Mouse (Mus musculus): Measurements from ENCODE around the gene Eps8l3. TPM values are rescaled to one million over a fixed set of nuclear protein-coding genes. Genes with fewer than 3 reads are reported as not detected.

The Eps8l3 gene
- polyA plus RNA-seq, 1 experiment from 2014 or later: not detected

GRCm38 (mm10) chr3:107900955-107901673, 24.1 kb downstream of the Eps8l3 start:
- Histone ChIP-seq H3K27me3 (no peaks in the 10 kb centered on the region; the same call in 1 of the 2 replicates), H3K9ac (no peak overlapping the region), H3K4me2 (no peak overlapping the region), H3K4me3 (no peak overlapping the region), H3K36me3 (no peaks in the 10 kb centered on the region), H3K27ac (0 out of 2 replicates have a peak overlapping the region, but pooled peaks have one; percentile 34), H3K4me1 (replicated peaks) (peaks cover 10% of the 10 kb centered on the region), H3K9me3 (replicated peaks) (no peaks in the 10 kb centered on the region)
- 47% methylated on average over 11 of the region's 11 CpGs for WGBS
- no peak for ATAC-seq (replicated peaks; ENCODE audit: insufficient number of reproducible peaks, insufficient read depth, low FRiP score, low read depth)

DNA sequence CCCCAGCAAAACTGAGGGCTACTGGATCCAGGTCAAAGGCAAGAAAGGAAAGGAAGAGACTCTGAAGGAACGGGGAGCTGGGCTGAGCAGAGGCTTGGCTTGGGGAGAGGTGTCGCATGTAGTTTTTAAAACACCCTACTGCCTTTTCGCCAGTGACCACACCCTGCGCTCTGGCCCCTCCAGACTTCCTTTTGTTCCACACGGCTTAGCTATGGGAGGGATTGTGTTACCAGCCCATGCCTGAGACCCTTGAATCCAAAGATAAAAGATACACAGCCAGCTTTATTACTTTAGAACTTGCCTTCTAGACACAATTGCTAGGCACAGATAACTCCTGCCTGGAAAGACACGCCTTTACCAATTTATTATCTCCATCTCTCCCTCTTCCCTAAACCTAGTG, 28.9 kb downstream of the Eps8l3 start:
- ATAC-seq (replicated peaks; ENCODE audit: insufficient number of reproducible peaks, insufficient read depth, low FRiP score, low read depth): no peak
- H3K9ac ChIP-seq: no peak overlapping the region
- 54% methylated on average over 6 of the region's 6 CpGs for WGBS
- H3K36me3 ChIP-seq: no peaks in the 10 kb centered on the region
- H3K4me2 ChIP-seq: no peak overlapping the region
- H3K27ac ChIP-seq: no peak overlapping the region
- H3K4me3 ChIP-seq: no peak overlapping the region
- H3K27me3 ChIP-seq: peaks cover 3% of the 10 kb centered on the region; the same call in 1 of the 2 replicates
- H3K9me3 ChIP-seq (replicated peaks): no peaks in the 10 kb centered on the region
- H3K4me1 ChIP-seq (replicated peaks): peaks cover 5% of the 10 kb centered on the region

DNA sequence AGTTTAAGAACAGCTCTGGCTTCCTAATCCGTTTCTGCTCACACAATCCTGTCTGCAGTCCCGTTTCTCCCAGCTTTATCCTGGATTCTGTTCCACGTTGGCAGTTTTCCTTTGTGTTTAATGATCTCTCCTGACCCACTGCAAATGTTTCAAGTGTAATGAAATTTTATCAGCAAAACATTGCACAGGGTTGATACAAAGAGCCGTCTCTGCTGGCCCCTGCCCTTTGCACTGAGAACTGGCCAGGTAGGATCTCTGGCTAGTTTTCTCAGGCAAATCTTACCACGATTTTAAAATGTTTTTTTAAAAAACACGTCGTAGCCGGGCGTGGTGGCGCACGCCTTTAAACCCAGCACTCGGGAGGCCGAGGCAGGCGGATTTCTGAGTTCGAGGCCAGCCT, 39.6 kb downstream of the Eps8l3 start:
- Histone ChIP-seq H3K4me1 (replicated peaks) (no peaks in the 10 kb centered on the region), H3K9ac (no peak overlapping the region), H3K4me2 (no peak overlapping the region), H3K9me3 (replicated peaks) (no peaks in the 10 kb centered on the region), H3K27ac (no peak overlapping the region), H3K4me3 (no peak overlapping the region), H3K36me3 (no peaks in the 10 kb centered on the region), H3K27me3 (0 out of 2 replicates have a peak, but pooled peaks cover 3% of the 10 kb centered on the region)
- ATAC-seq (replicated peaks; ENCODE audit: insufficient number of reproducible peaks, insufficient read depth, low FRiP score, low read depth): no peak
- 75% methylated on average over 15 of the region's 15 CpGs for WGBS

GRCm38 (mm10) chr3:107917097-107917496, 40.1 kb downstream of the Eps8l3 start:
- WGBS: 78% methylated on average over 3 of the region's 3 CpGs

GRCm38 (mm10) chr3:107917783-107918408, 40.9 kb downstream of the Eps8l3 start:
- Histone ChIP-seq H3K4me2 (no peak overlapping the region), H3K27ac (no peak overlapping the region), H3K4me1 (replicated peaks) (no peaks in the 10 kb centered on the region), H3K9ac (no peak overlapping the region), H3K4me3 (no peak overlapping the region), H3K27me3 (0 out of 2 replicates have a peak, but pooled peaks cover 3% of the 10 kb centered on the region), H3K36me3 (no peaks in the 10 kb centered on the region), H3K9me3 (replicated peaks) (no peaks in the 10 kb centered on the region)
- 54% methylated on average over 7 of the region's 7 CpGs for WGBS
- ATAC-seq (replicated peaks; ENCODE audit: insufficient number of reproducible peaks, insufficient read depth, low FRiP score, low read depth): no peak

More at GRCm38 (mm10) chr3:107917097-107917496, 40.1 kb downstream of the Eps8l3 start:
- Histone ChIP-seq H3K9ac (no peak overlapping the region), H3K9me3 (replicated peaks) (no peaks in the 10 kb centered on the region), H3K4me1 (replicated peaks) (no peaks in the 10 kb centered on the region), H3K4me3 (no peak overlapping the region), H3K27ac (no peak overlapping the region), H3K27me3 (0 out of 2 replicates have a peak, but pooled peaks cover 3% of the 10 kb centered on the region), H3K36me3 (no peaks in the 10 kb centered on the region), H3K4me2 (no peak overlapping the region)
- no peak for ATAC-seq (replicated peaks; ENCODE audit: insufficient number of reproducible peaks, insufficient read depth, low FRiP score, low read depth)

- H3K4me1 ChIP-seq (replicated peaks): no peaks in the 10 kb centered on the region
- 0 out of 2 replicates have a peak, but pooled peaks cover 3% of the 10 kb centered on the region for H3K27me3 ChIP-seq
- no peak overlapping the region for H3K4me3 ChIP-seq
- no peak overlapping the region for H3K9ac ChIP-seq
- no peaks in the 10 kb centered on the region for H3K36me3 ChIP-seq
- no peaks in the 10 kb centered on the region for H3K9me3 ChIP-seq (replicated peaks)
- H3K27ac ChIP-seq: no peak overlapping the region
- no peak overlapping the region for H3K4me2 ChIP-seq
- 88% methylated on average over 5 of the region's 5 CpGs for WGBS
- no peak for ATAC-seq (replicated peaks; ENCODE audit: insufficient number of reproducible peaks, insufficient read depth, low FRiP score, low read depth)
These were observed 43.3 kb downstream of the Eps8l3 start for GRCm38 (mm10) chr3:107920348-107920747.

DNA sequence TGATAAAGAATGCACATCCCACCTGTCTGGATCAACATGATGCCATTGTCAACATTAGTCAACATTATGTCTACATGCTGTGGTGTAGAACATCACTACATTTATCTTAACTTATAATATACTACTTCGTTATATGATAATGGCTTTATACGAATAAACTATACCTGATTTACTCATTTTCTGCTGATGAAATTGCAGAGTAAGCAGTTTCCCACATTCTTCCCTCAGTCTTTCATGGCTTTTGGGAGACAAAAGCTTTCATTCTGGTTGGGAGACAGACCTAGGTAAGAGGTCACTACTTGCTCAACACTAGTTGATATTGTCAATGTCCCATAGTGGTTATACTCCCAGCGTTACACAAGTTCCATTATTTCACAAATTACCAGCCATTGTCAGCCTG, 48.3 kb downstream of the Eps8l3 start:
- Histone ChIP-seq H3K9ac (no peak overlapping the region), H3K4me2 (no peak overlapping the region), H3K27me3 (no peaks in the 10 kb centered on the region), H3K36me3 (no peaks in the 10 kb centered on the region), H3K27ac (no peak overlapping the region), H3K4me3 (no peak overlapping the region), H3K9me3 (replicated peaks) (no peaks in the 10 kb centered on the region), H3K4me1 (replicated peaks) (no peaks in the 10 kb centered on the region)
- WGBS: 80% methylated on average over 3 of the region's 3 CpGs
- no peak for ATAC-seq (replicated peaks; ENCODE audit: insufficient number of reproducible peaks, insufficient read depth, low FRiP score, low read depth)

DNA sequence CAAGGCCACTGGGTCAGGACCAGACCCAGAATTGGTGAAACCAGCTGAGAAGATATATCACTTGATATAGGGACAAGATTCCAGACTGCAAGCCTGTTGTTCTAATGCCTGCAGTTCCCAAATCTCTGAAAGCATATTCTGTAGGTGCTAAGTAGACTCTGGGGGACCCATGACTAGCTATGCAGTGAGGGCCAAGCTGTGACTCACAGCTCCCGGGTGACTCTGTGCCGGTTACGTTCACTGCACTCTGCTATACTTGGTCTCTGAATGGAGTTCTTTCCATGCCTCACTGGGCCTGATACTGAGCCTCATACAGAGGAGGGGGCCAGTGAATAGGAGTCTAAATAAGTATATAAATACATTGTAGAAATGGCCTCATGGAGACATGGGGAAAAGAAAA, 50.8 kb downstream of the Eps8l3 start:
- H3K9ac ChIP-seq: no peak overlapping the region
- peaks cover 13% of the 10 kb centered on the region for H3K4me1 ChIP-seq (replicated peaks)
- no peaks in the 10 kb centered on the region for H3K36me3 ChIP-seq
- no peaks in the 10 kb centered on the region for H3K27me3 ChIP-seq
- no peaks in the 10 kb centered on the region for H3K9me3 ChIP-seq (replicated peaks)
- H3K4me3 ChIP-seq: no peak overlapping the region
- ATAC-seq (replicated peaks; ENCODE audit: insufficient number of reproducible peaks, insufficient read depth, low FRiP score, low read depth): no peak
- 76% methylated on average over 3 of the region's 3 CpGs for WGBS
- H3K4me2 ChIP-seq: no peak overlapping the region
- no peak overlapping the region for H3K27ac ChIP-seq

DNA sequence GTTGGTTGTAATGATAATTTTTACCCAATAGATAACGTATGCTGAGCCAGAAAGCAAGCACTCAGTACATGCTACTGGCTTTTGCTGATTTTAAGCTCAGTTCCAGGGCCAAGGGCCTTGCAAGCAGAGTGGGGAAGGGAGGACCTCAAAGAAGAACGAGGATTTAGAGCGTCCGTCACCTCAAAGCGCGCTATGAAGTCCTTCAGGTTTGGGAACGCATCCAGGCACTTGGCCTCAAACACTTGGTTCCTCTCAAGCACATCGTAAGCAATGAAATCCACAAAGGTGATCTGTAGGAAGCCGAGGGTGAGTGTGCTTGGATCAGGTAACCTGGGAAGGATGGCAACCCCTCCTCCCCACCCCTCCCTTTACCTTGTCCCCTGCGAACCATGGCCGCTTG, 51.7 kb downstream of the Eps8l3 start:
- Histone ChIP-seq H3K9ac (no peak overlapping the region), H3K36me3 (no peaks in the 10 kb centered on the region), H3K27ac (no peak overlapping the region), H3K4me3 (no peak overlapping the region), H3K27me3 (no peaks in the 10 kb centered on the region), H3K9me3 (replicated peaks) (no peaks in the 10 kb centered on the region), H3K4me1 (replicated peaks) (peaks cover 13% of the 10 kb centered on the region), H3K4me2 (no peak overlapping the region)
- ATAC-seq (replicated peaks; ENCODE audit: insufficient number of reproducible peaks, insufficient read depth, low FRiP score, low read depth): no peak
- 80% methylated on average over 11 of the region's 11 CpGs for WGBS

- Histone ChIP-seq H3K9me3 (replicated peaks) (no peaks in the 10 kb centered on the region), H3K4me3 (no peak overlapping the region), H3K4me2 (no peak overlapping the region), H3K27me3 (no peaks in the 10 kb centered on the region), H3K27ac (no peak overlapping the region), H3K4me1 (replicated peaks) (peaks cover 13% of the 10 kb centered on the region), H3K9ac (no peak overlapping the region), H3K36me3 (no peaks in the 10 kb centered on the region)
- no peak for ATAC-seq (replicated peaks; ENCODE audit: insufficient number of reproducible peaks, insufficient read depth, low FRiP score, low read depth)
- WGBS: 77% methylated on average over 4 of the region's 4 CpGs
These were observed 52.2 kb downstream of the Eps8l3 start for GRCm38 (mm10) chr3:107929243-107929642.

- Histone ChIP-seq H3K4me1 (replicated peaks) (peaks cover 13% of the 10 kb centered on the region), H3K4me2 (no peak overlapping the region), H3K9ac (no peak overlapping the region), H3K27ac (no peak overlapping the region), H3K27me3 (no peaks in the 10 kb centered on the region), H3K36me3 (no peaks in the 10 kb centered on the region), H3K9me3 (replicated peaks) (no peaks in the 10 kb centered on the region), H3K4me3 (no peak overlapping the region)
- 74% methylated on average over 4 of the region's 4 CpGs for WGBS
- no peak for ATAC-seq (replicated peaks; ENCODE audit: insufficient number of reproducible peaks, insufficient read depth, low FRiP score, low read depth)
These were observed 52.7 kb downstream of the Eps8l3 start for GRCm38 (mm10) chr3:107929731-107930130.
